Mouse (Mus musculus) monocyte, adult 2 months (primary cell): Measurements from ENCODE around the gene Chaf1a.

ENCODE experiments used
- DNase-seq, 2 experiments: peaks; one replicate each; pipeline ENCODE4 v3.0.0; 2022; ENCODE audit warnings: low spot score in 2 of 2, low read depth in 1 of 2

The Chaf1a gene

GRCm38 (mm10) chr17:56040030-56040856 is at the start of gene Chaf1a:
TSS of gene Chaf1a (plus strand) at chr17:56040439.
- peak; percentile 89 to 90 for DNase-seq

- no peak for DNase-seq
Observed at GRCm38 (mm10) chr17:55996007-55996406, 44.2 kb upstream of the Chaf1a start.

GRCm38 (mm10) chr17:55999794-56000499 is 40.3 kb upstream of the Chaf1a start:
- DNase-seq = no peak

GRCm38 (mm10) chr17:56003000-56003399 is 37.2 kb upstream of the Chaf1a start:
- no peak for DNase-seq

- DNase-seq = no peak
Observed at GRCm38 (mm10) chr17:56005415-56006061, 34.7 kb upstream of the Chaf1a start, which contains the start of the genes Stap2 and Mpnd. TSS of gene Stap2 (minus strand) at chr17:56005584. TSS of gene Mpnd (plus strand) at chr17:56005711.

- no peak for DNase-seq
Observed at GRCm38 (mm10) chr17:56006956-56007355, 33.3 kb upstream of the Chaf1a start.

- no peak for DNase-seq
Observed at GRCm38 (mm10) chr17:56007444-56008355, 32.5 kb upstream of the Chaf1a start.

GRCm38 (mm10) chr17:56008356-56009087 is 31.7 kb upstream of the Chaf1a start:
- peak; percentile 70 to 79 for DNase-seq

- DNase-seq = peak; percentile 52 to 76
Observed at GRCm38 (mm10) chr17:56009088-56009961, 30.9 kb upstream of the Chaf1a start.

- no peak for DNase-seq
Observed at GRCm38 (mm10) chr17:56009962-56010240, 30.3 kb upstream of the Chaf1a start.

- DNase-seq = no peak
Observed at GRCm38 (mm10) chr17:56010255-56010654, 30.0 kb upstream of the Chaf1a start.

GRCm38 (mm10) chr17:56010681-56011080 is 29.6 kb upstream of the Chaf1a start:
- peak; percentile 40 to 72 for DNase-seq

- no peak for DNase-seq
Observed at GRCm38 (mm10) chr17:56011441-56011840, 28.8 kb upstream of the Chaf1a start.

- no peak for DNase-seq
Observed at GRCm38 (mm10) chr17:56015293-56015692, 24.9 kb upstream of the Chaf1a start.

- DNase-seq = no peak
Observed at GRCm38 (mm10) chr17:56016382-56016781, 23.9 kb upstream of the Chaf1a start.

- no peak for DNase-seq
Observed at GRCm38 (mm10) chr17:56016793-56017785, 23.1 kb upstream of the Chaf1a start.

- DNase-seq = no peak
Observed at GRCm38 (mm10) chr17:56017848-56018247, 22.4 kb upstream of the Chaf1a start.
